Mouse (Mus musculus) cerebellum, adult 2 months (tissue): ENCODE data around the gene Hist1h4c. TPM values are rescaled to one million over a fixed set of nuclear protein-coding genes. Genes with fewer than 3 reads are reported as not detected.

Source experiments
- DNase-seq, 2 experiments: peaks; one replicate each; pipeline ENCODE4 v3.0.0; 2021
- H3K27ac ChIP-seq: fragments of 200-500 bp; 2 replicates; pipeline ENCODE4 v1.5.1; 2012; ENCODE audit warnings: low read length, control low read depth, inconsistent platforms; ENCODE audit not compliant: insufficient read depth
- H3K27me3 ChIP-seq: fragments of 200-500 bp; 2 replicates; pipeline ENCODE4 v1.6.1; 2012; ENCODE audit warnings: inconsistent platforms, mild to moderate bottlenecking, low read length, moderate library complexity; ENCODE audit not compliant: control insufficient read depth, insufficient read depth
- H3K4me1 ChIP-seq: fragments of 200-500 bp; 2 replicates; pipeline ENCODE4 v1.6.1; 2011; ENCODE audit warnings: low read length; ENCODE audit not compliant: control insufficient read depth, insufficient read depth
- H3K4me3 ChIP-seq: fragments of 200-500 bp; replicated peaks from 2 replicates; pipeline ENCODE3; 2011; ENCODE audit warnings: mild to moderate bottlenecking, low read depth, low read length, control low read depth; ENCODE audit not compliant: insufficient read depth
- CTCF ChIP-seq: fragments of 200-500 bp; IDR thresholded peaks from 2 replicates; pipeline ENCODE4 v1.5.1; 2011; ENCODE audit warnings: low read depth, mild to moderate bottlenecking, control low read depth, low read length, moderate library complexity, borderline replicate concordance; ENCODE audit not compliant: insufficient read depth
- POLR2A ChIP-seq: fragments of 200-500 bp; IDR thresholded peaks from 2 replicates; pipeline ENCODE4 v1.6.1; 2011; ENCODE audit warnings: low read length, control low read depth, borderline replicate concordance; ENCODE audit not compliant: insufficient read depth
- WGBS: fragments of 180-500 bp; shearing (Covaris S2); methylation state at CpG from one replicate; pipeline ENCODE4 v1.1.7; 2018; 5-methylcytosine and 5-hydroxymethylcytosine counted together
- polyA plus RNA-seq: library from polyadenylated mRNA; depleted of rRNA; stranded (reverse); fragments of >200 nt; gene quantifications from 2 replicates; pipeline ENCODE4 v1.2.3, GENCODE M21; 2012

Hist1h4c gene
- polyA plus RNA-seq, 1 experiment: 5.8 TPM

- H3K4me1 ChIP-seq: no peaks in the 10 kb centered on the region
- no peak for TF ChIP-seq CTCF
- no peak for TF ChIP-seq POLR2A
- DNase-seq: no peak
- H3K4me3 ChIP-seq: no peak overlapping the region
- no peaks in the 10 kb centered on the region for H3K27me3 ChIP-seq
- WGBS: 83% methylated on average over 5 of the region's 5 CpGs
- no peak overlapping the region for H3K27ac ChIP-seq
These were observed 45.0 kb upstream of the Hist1h4c start for GRCm38 (mm10) chr13:23743215-23743614.

- no peak for TF ChIP-seq POLR2A
- no peak for TF ChIP-seq CTCF
- H3K27ac ChIP-seq: no peak overlapping the region
- no peaks in the 10 kb centered on the region for H3K4me1 ChIP-seq
- H3K27me3 ChIP-seq: no peaks in the 10 kb centered on the region
- H3K4me3 ChIP-seq: no peak overlapping the region
- no peak for DNase-seq
These were observed 43.8 kb upstream of the Hist1h4c start for GRCm38 (mm10) chr13:23742007-23742406.

GRCm38 (mm10) chr13:23740910-23741309 is 42.7 kb upstream of the Hist1h4c start:
- TF ChIP-seq CTCF (no peak), POLR2A (no peak)
- H3K4me3 ChIP-seq: no peak overlapping the region
- H3K4me1 ChIP-seq: no peaks in the 10 kb centered on the region
- no peaks in the 10 kb centered on the region for H3K27me3 ChIP-seq
- H3K27ac ChIP-seq: no peak overlapping the region
- DNase-seq: no peak
- WGBS: 74% methylated on average over 5 of the region's 5 CpGs

GRCm38 (mm10) chr13:23740256-23740840 is 42.1 kb upstream of the Hist1h4c start:
- TF ChIP-seq POLR2A (no peak), CTCF (no peak)
- no peak for DNase-seq
- H3K4me3 ChIP-seq: peak overlapping the region; percentile 88
- 36% methylated on average over 13 of the region's 13 CpGs for WGBS
- no peaks in the 10 kb centered on the region for H3K4me1 ChIP-seq
- peak overlapping the region; percentile 34; the same call in 1 of the 2 replicates for H3K27ac ChIP-seq
- H3K27me3 ChIP-seq: no peaks in the 10 kb centered on the region

- Histone ChIP-seq H3K4me3 (peak overlapping the region; percentile 88), H3K27ac (peak overlapping the region; percentile 34; the same call in 1 of the 2 replicates), H3K27me3 (no peaks in the 10 kb centered on the region), H3K4me1 (no peaks in the 10 kb centered on the region)
- DNase-seq: no peak
- under 1% methylated on average over 14 of the region's 14 CpGs for WGBS
- TF ChIP-seq POLR2A (peak; percentile 6; the same call in 1 of the 2 replicates), CTCF (no peak)
These were observed 41.6 kb upstream of the Hist1h4c start for GRCm38 (mm10) chr13:23739922-23740252.

GRCm38 (mm10) chr13:23739069-23739921 is 41.0 kb upstream of the Hist1h4c start:
- Histone ChIP-seq H3K27me3 (no peaks in the 10 kb centered on the region), H3K4me1 (no peaks in the 10 kb centered on the region), H3K27ac (peak overlapping the region; percentile 45; the same call in 1 of the 2 replicates), H3K4me3 (peak overlapping the region; percentile 88)
- peak; percentile 87 to 92 for DNase-seq
- under 1% methylated on average over 39 of the region's 39 CpGs for WGBS
- peak; percentile 22; the same call in 1 of the 2 replicates for TF ChIP-seq POLR2A
- no peak for TF ChIP-seq CTCF

GRCm38 (mm10) chr13:23738677-23739068 is 40.4 kb upstream of the Hist1h4c start, which contains the start of gene Hist1h1c:
Gene Hist1h1c (plus strand): TSS chr13:23738808.
- DNase-seq: peak; percentile 78 to 80
- under 1% methylated on average over 38 of the region's 38 CpGs for WGBS
- H3K4me1 ChIP-seq: no peaks in the 10 kb centered on the region
- no peaks in the 10 kb centered on the region for H3K27me3 ChIP-seq
- peak; percentile 51; the same call in 1 of the 2 replicates for TF ChIP-seq POLR2A
- no peak for TF ChIP-seq CTCF
- H3K27ac ChIP-seq: peak within 1 kb of the TSS; percentile 45; the same call in 1 of the 2 replicates
- peak within 1 kb of the TSS; percentile 49 for H3K4me3 ChIP-seq
